Comparison of ENCODE assay signal across 15 mouse cellular contexts in the genomic region with DNA sequence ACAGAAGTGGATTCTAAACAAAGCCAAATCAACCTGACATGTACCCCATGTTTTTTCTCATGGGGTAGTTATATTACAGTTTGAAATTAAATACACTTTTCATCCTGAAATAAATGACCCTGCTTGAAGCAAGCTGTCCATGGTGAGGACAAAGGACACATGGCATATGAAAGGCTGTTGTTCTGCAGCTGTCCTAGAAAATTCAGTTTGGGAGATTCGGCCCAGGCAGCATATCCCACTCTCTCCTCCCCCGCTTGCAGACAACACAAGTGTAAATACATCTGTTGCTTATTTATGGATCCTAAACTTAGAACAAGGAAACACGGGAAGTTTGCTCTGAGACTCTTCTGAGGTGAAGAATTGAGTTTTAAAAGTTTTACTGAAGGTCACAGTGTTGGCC.
"Had no signal": no experiment of that assay in that cellular context is flagged by ENCODE, and none has a peak within 500 bp of the region (broad histone marks: within the 10 kb centered on the region; RNA-seq: fewer than 3 reads in every experiment).

No protein-coding gene starts in this region.

- H3K27me3 ChIP-seq: midbrain, embryonic 12.5 days; neural tube, embryonic 12.5 days; stomach, embryonic 15.5 days had no signal

- H3K4me3 ChIP-seq: midbrain, embryonic 10.5 days; midbrain, embryonic 12.5 days; neural tube, embryonic 12.5 days; stomach, embryonic 15.5 days had no signal

- H3K4me1 ChIP-seq: midbrain, embryonic 10.5 days; midbrain, embryonic 12.5 days; neural tube, embryonic 12.5 days; stomach, embryonic 15.5 days had no signal

- H3K27ac ChIP-seq: midbrain, embryonic 10.5 days; midbrain, embryonic 12.5 days; neural tube, embryonic 12.5 days; stomach, embryonic 15.5 days; stomach, postnatal 0 days had no signal

- H3K9me3 ChIP-seq: midbrain, embryonic 10.5 days; midbrain, embryonic 12.5 days; neural tube, embryonic 12.5 days; stomach, embryonic 15.5 days had no signal

- DNase-seq: liver, postnatal 0 days; lung, embryonic 14.5 days; lung, postnatal 10 days; lung, postnatal 4 days; midbrain, embryonic 14.5 days; right cerebral cortex, postnatal 14 days; thymus, adult 2 months; thymus, postnatal 25 days; thymus, postnatal 4 days had no signal

- H3K4me2 ChIP-seq: lung, embryonic 14.5 days; midbrain, embryonic 12.5 days; neural tube, embryonic 12.5 days; stomach, embryonic 15.5 days had no signal

- H3K36me3 ChIP-seq: midbrain, embryonic 10.5 days; midbrain, embryonic 12.5 days; neural tube, embryonic 12.5 days; stomach, embryonic 15.5 days had no signal

- ATAC-seq: liver, postnatal 0 days; midbrain, embryonic 16.5 days had no signal

- H3K9ac ChIP-seq: liver, postnatal 0 days; lung, embryonic 14.5 days; midbrain, embryonic 12.5 days; neural tube, embryonic 12.5 days; stomach, embryonic 15.5 days had no signal
